Mouse (Mus musculus) thymus, postnatal 10 days (tissue): ENCODE data around the gene Galnt2.

Experiments used
- DNase-seq, 2 experiments: peaks; one replicate each; pipeline ENCODE4 v3.0.0; 2021; ENCODE audit warnings: low spot score in 2 of 2

Gene Galnt2

GRCm38 (mm10) chr8:124292965-124293364, 61.8 kb downstream of the Galnt2 start:
- no peak for DNase-seq

- DNase-seq, result no peak
Observed at GRCm38 (mm10) chr8:124294425-124294824, 63.2 kb downstream of the Galnt2 start.

- no peak for DNase-seq
Observed at GRCm38 (mm10) chr8:124294900-124295299, 63.7 kb downstream of the Galnt2 start.

- no peak for DNase-seq
Observed at GRCm38 (mm10) chr8:124295357-124295756, 64.2 kb downstream of the Galnt2 start.

- no peak for DNase-seq
Observed at GRCm38 (mm10) chr8:124301512-124301911, 70.3 kb downstream of the Galnt2 start.

- DNase-seq, result no peak
Observed at GRCm38 (mm10) chr8:124301935-124302555, 70.9 kb downstream of the Galnt2 start.

GRCm38 (mm10) chr8:124303211-124303902, 72.2 kb downstream of the Galnt2 start:
- no peak for DNase-seq

- no peak for DNase-seq
Observed at GRCm38 (mm10) chr8:124304141-124304540, 73.0 kb downstream of the Galnt2 start.

GRCm38 (mm10) chr8:124306574-124306973, 75.4 kb downstream of the Galnt2 start:
- DNase-seq, result no peak

GRCm38 (mm10) chr8:124307700-124308099, 76.5 kb downstream of the Galnt2 start:
- no peak for DNase-seq

GRCm38 (mm10) chr8:124310509-124310908, 79.3 kb downstream of the Galnt2 start:
- no peak for DNase-seq

- DNase-seq, result no peak
Observed at GRCm38 (mm10) chr8:124311111-124311510, 79.9 kb downstream of the Galnt2 start.

GRCm38 (mm10) chr8:124311723-124312122, 80.5 kb downstream of the Galnt2 start:
- DNase-seq, result no peak

- no peak for DNase-seq
Observed at GRCm38 (mm10) chr8:124312228-124312627, 81.0 kb downstream of the Galnt2 start.

GRCm38 (mm10) chr8:124314803-124315202, 83.6 kb downstream of the Galnt2 start:
- DNase-seq, result peak in 1 of 2 experiments; percentile 51

GRCm38 (mm10) chr8:124316466-124317136, 85.4 kb downstream of the Galnt2 start:
- no peak for DNase-seq

- no peak for DNase-seq
Observed at GRCm38 (mm10) chr8:124317191-124317682, 86.0 kb downstream of the Galnt2 start.

- DNase-seq, result peak; percentile 62 to 64
Observed at GRCm38 (mm10) chr8:124317821-124318220, 86.6 kb downstream of the Galnt2 start.

GRCm38 (mm10) chr8:124318612-124319315, 87.6 kb downstream of the Galnt2 start:
- DNase-seq, result no peak

- DNase-seq, result peak; percentile 29 to 37
Observed at GRCm38 (mm10) chr8:124319316-124319652, 88.1 kb downstream of the Galnt2 start.

- no peak for DNase-seq
Observed at GRCm38 (mm10) chr8:124321227-124321840, 90.1 kb downstream of the Galnt2 start.

- DNase-seq, result no peak
Observed at GRCm38 (mm10) chr8:124323356-124323755, 92.2 kb downstream of the Galnt2 start.
